Mouse (Mus musculus): ENCODE measurements at regions not wholly inside any gene's neighbourhood (a gene's known extent, or its start where the extent isn't known, plus 50 kb on each side); places are given as distances from the start of the nearest gene placed in this dataset.
A peak's percentile ranks its signal among the peaks of the same experiment; 100 is the strongest.

DNA sequence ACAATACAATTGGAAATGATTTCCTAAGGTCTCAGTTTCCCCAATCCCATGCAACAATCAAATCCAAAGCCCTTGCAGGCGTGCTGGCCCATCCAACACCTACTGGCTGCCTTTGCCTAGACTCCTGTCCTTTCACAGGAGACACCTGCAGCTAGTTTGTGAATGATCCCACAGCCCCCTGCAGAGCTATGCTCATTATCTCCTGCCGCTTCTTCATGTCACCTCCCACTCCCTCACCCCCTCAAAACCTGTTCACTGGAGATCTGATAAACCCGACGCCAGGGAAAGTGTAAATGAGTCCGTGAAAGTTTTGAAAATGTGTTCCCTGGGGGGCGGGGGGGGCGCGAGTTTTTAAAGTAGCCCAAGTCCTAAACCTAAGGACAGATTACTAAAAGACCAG is 2420.2 kb upstream of the 5930422O12Rik start:
- no peaks in the 10 kb centered on the region for H3K4me1 ChIP-seq (ENCODE audit: control insufficient read depth, insufficient read depth, low read length)
- WGBS = 61% methylated on average over 8 of the region's 8 CpGs
- H3K9ac ChIP-seq (ENCODE audit: low read depth, low read length, severe bottlenecking) = no peak overlapping the region

DNA sequence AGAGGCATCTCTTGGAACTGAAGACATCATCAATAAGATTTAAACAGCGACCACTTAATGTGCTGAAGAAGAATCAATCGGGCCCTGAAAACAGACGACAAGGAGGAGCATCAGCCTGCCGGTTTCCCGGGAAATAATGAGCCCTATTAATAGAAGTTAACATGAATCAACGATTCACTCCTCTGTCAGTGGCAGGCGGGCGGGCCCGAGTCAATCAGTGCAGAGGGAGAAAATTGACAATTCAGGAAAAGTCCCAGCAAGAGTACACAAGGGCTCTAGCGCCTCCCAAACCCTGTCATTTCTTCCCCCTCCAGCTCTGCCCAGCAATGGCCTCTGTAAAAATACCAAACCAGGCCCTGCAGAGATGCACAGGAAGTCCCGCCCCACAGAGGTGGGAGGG is 2416.4 kb upstream of the 5930422O12Rik start:
- Histone ChIP-seq H3K27ac (replicated peaks; ENCODE audit: low read depth, low read length) (no peak overlapping the region), H3K9ac (ENCODE audit: low read depth, low read length, severe bottlenecking) (no peak overlapping the region), H3K9me3 (ENCODE audit: control insufficient read depth, low read length) (no peaks in the 10 kb centered on the region), H3K36me3 (ENCODE audit: control insufficient read depth, insufficient read depth, low read length) (no peaks in the 10 kb centered on the region), H3K27me3 (ENCODE audit: control insufficient read depth, insufficient read depth, low read length) (no peaks in the 10 kb centered on the region), H3K4me3 (replicated peaks; ENCODE audit: low read length) (no peak overlapping the region), H3K4me1 (ENCODE audit: control insufficient read depth, insufficient read depth, low read length) (no peaks in the 10 kb centered on the region), H3K4me2 (replicated peaks; ENCODE audit: low read depth, low read length, severe bottlenecking) (no peak overlapping the region)
- 0 out of 2 replicates have a peak, but pooled peaks have one; percentile 26 for ATAC-seq (ENCODE audit: low FRiP score, low read depth)
- no peak for DNase-seq (ENCODE audit: low spot score)
- TF ChIP-seq POLR2A (IDR thresholded peaks at IDR 0.05; ENCODE audit: borderline replicate concordance, extremely low read depth, insufficient read depth, insufficient read length) = no peak
- WGBS = 78% methylated on average over 11 of the region's 11 CpGs

More for the DNA sequence above, 2420.2 kb upstream of the 5930422O12Rik start:
- ATAC-seq (ENCODE audit: low FRiP score, low read depth) = no peak
- Histone ChIP-seq H3K4me3 (replicated peaks; ENCODE audit: low read length) (no peak overlapping the region), H3K4me2 (replicated peaks; ENCODE audit: low read depth, low read length, severe bottlenecking) (no peak overlapping the region), H3K27ac (replicated peaks; ENCODE audit: low read depth, low read length) (no peak overlapping the region), H3K27me3 (ENCODE audit: control insufficient read depth, insufficient read depth, low read length) (no peaks in the 10 kb centered on the region), H3K36me3 (ENCODE audit: control insufficient read depth, insufficient read depth, low read length) (no peaks in the 10 kb centered on the region), H3K9me3 (ENCODE audit: control insufficient read depth, low read length) (no peaks in the 10 kb centered on the region)
- TF ChIP-seq POLR2A (IDR thresholded peaks at IDR 0.05; ENCODE audit: borderline replicate concordance, extremely low read depth, insufficient read depth, insufficient read length) = no peak
- DNase-seq (ENCODE audit: low spot score) = no peak

DNA sequence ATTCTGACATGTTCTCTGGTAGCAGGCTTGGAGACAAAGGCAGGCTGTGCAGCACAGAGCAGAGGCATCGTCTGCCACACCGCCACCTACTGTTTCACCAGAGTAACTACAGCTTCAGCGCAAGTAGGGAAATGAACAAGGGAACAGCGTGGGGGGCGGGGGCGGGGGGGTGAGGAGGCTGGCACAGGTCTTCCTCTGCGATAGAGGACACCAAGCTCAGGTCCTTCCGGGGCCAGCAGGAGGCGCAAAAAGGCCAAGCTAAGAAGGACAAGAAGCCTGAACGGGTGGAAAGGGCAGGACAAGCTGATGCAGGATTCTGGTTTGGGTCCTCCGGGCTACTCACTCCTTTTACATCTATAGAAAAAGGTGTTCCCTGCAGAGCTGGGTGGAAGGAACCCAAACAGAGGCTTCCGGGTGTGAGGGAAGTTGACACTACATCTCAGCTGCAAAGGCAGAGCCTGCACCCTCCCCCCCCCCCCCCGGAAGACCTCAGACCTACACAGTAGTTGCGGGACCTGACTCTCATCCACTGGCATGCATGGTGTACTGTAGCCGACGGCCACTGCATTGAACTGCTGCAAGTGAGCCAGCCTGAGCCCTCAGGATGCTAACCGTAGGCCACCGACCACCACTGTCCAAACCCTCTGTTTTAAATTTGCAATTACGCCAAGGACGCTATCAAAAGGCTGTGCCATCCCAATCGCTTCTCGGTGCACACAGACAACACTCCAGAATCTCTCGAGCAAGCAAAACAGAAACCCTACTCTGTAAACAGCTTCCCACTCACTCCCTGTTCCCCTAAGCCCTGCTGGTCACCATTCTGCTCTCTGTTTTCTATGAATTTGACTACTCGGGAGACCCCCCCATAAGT is 2396.6 kb upstream of the 5930422O12Rik start:
- peak; percentile 80 for ATAC-seq (ENCODE audit: low FRiP score, low read depth)
- Histone ChIP-seq H3K4me1 (ENCODE audit: control insufficient read depth, insufficient read depth, low read length) (no peaks in the 10 kb centered on the region), H3K36me3 (ENCODE audit: control insufficient read depth, insufficient read depth, low read length) (no peaks in the 10 kb centered on the region), H3K4me3 (replicated peaks; ENCODE audit: low read length) (peak overlapping the region; percentile 37), H3K4me2 (replicated peaks; ENCODE audit: low read depth, low read length, severe bottlenecking) (peak overlapping the region; percentile 62), H3K27me3 (ENCODE audit: control insufficient read depth, insufficient read depth, low read length) (no peaks in the 10 kb centered on the region), H3K9me3 (ENCODE audit: control insufficient read depth, low read length) (no peaks in the 10 kb centered on the region), H3K9ac (ENCODE audit: low read depth, low read length, severe bottlenecking) (peak overlapping the region; percentile 46), H3K27ac (replicated peaks; ENCODE audit: low read depth, low read length) (no peak overlapping the region)
- 7% methylated on average over 23 of the region's 24 CpGs for WGBS
- TF ChIP-seq POLR2A (IDR thresholded peaks at IDR 0.05; ENCODE audit: borderline replicate concordance, extremely low read depth, insufficient read depth, insufficient read length) = no peak
- peak; percentile 80 for DNase-seq (ENCODE audit: low spot score)

DNA sequence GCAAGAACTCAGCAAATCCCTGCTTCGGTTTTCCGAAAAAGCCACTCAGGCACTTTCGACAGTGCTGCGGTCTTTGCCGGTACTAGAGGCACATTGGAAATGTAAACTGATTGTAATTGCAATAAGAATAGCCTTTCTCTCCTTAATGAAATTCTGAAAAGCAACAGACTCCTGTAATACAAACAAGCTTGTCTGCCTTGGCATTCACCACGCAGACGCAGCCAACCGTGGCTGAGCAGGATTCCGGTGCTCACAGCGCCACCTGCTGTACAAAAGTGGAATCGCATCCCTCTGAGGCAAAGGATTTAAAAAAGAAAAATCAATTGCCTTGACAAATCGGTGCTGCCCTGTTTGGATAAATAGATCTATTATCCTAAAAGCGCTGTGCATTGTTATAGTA is 2395.2 kb upstream of the 5930422O12Rik start:
- WGBS = 4% methylated on average over 13 of the region's 13 CpGs
- Histone ChIP-seq H3K27me3 (ENCODE audit: control insufficient read depth, insufficient read depth, low read length) (no peaks in the 10 kb centered on the region), H3K4me3 (replicated peaks; ENCODE audit: low read length) (peak overlapping the region; percentile 44), H3K4me2 (replicated peaks; ENCODE audit: low read depth, low read length, severe bottlenecking) (peak overlapping the region; percentile 62), H3K9ac (ENCODE audit: low read depth, low read length, severe bottlenecking) (peak overlapping the region; percentile 58), H3K9me3 (ENCODE audit: control insufficient read depth, low read length) (no peaks in the 10 kb centered on the region), H3K27ac (replicated peaks; ENCODE audit: low read depth, low read length) (no peak overlapping the region), H3K4me1 (ENCODE audit: control insufficient read depth, insufficient read depth, low read length) (no peaks in the 10 kb centered on the region), H3K36me3 (ENCODE audit: control insufficient read depth, insufficient read depth, low read length) (no peaks in the 10 kb centered on the region)
- DNase-seq (ENCODE audit: low spot score) = peak; percentile 89
- ATAC-seq (ENCODE audit: low FRiP score, low read depth) = peak; percentile 54; the same call in 1 of the 2 replicates
- TF ChIP-seq POLR2A (IDR thresholded peaks at IDR 0.05; ENCODE audit: borderline replicate concordance, extremely low read depth, insufficient read depth, insufficient read length) = peak; percentile 32; the same call in 1 of the 2 replicates

DNA sequence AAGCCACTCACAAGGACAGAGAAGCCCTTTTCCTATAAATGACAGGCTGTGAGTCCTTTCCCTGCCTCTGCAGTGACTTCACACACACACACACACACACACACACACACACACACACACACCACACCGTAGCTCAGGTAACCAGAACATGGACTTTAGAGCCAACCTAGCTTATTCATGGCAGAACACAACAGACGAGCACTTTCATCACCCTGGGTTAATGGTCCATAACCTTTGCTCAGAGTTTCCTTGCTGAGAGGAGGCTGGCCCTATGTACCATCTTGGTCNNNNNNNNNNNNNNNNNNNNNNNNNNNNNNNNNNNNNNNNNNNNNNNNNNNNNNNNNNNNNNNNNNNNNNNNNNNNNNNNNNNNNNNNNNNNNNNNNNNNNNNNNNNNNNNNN is 2391.6 kb upstream of the 5930422O12Rik start:
- TF ChIP-seq POLR2A (IDR thresholded peaks at IDR 0.05; ENCODE audit: borderline replicate concordance, extremely low read depth, insufficient read depth, insufficient read length) = no peak
- Histone ChIP-seq H3K27me3 (ENCODE audit: control insufficient read depth, insufficient read depth, low read length) (no peaks in the 10 kb centered on the region), H3K4me3 (replicated peaks; ENCODE audit: low read length) (no peak overlapping the region), H3K27ac (replicated peaks; ENCODE audit: low read depth, low read length) (no peak overlapping the region), H3K9me3 (ENCODE audit: control insufficient read depth, low read length) (no peaks in the 10 kb centered on the region), H3K36me3 (ENCODE audit: control insufficient read depth, insufficient read depth, low read length) (no peaks in the 10 kb centered on the region), H3K4me1 (ENCODE audit: control insufficient read depth, insufficient read depth, low read length) (no peaks in the 10 kb centered on the region), H3K9ac (ENCODE audit: low read depth, low read length, severe bottlenecking) (no peak overlapping the region), H3K4me2 (replicated peaks; ENCODE audit: low read depth, low read length, severe bottlenecking) (no peak overlapping the region)
- no peak for ATAC-seq (ENCODE audit: low FRiP score, low read depth)
- WGBS = 80% methylated on average over 2 of the region's 2 CpGs
- no peak for DNase-seq (ENCODE audit: low spot score)
